Mouse (Mus musculus): ENCODE results near the gene Flrt3.

The Flrt3 gene

GRCm38 (mm10) chr2:140621730-140622337 lies 49.4 kb downstream of the Flrt3 start:
- DNase-seq (ENCODE audit: low spot score): no peak

GRCm38 (mm10) chr2:140615451-140615850 lies 55.8 kb downstream of the Flrt3 start:
- DNase-seq (ENCODE audit: low spot score): no peak
